Mouse (Mus musculus): ENCODE data around the gene Tmem198. TPM values are rescaled to one million over a fixed set of nuclear protein-coding genes. Genes with fewer than 3 reads are reported as not detected.

Tmem198 gene
- polyA plus RNA-seq, 1 experiment from 2014 or later = 0.98 TPM

Other genes starting within 250 kb of the Tmem198 start
- gene A630095N17Rik, start 247.4 kb upstream of the Tmem198 start, polyA plus RNA-seq (2014; fragmentation: Nextera tagmentation; extraction: Ambion mirVana) = not detected in 2 replicates
- gene Dnajb2, start 243.1 kb upstream of the Tmem198 start, polyA plus RNA-seq (2014; fragmentation: Nextera tagmentation; extraction: Ambion mirVana) = 13.8 and 17.2 TPM in 2 replicates
- 1.4 and 1.5 TPM in 2 replicates for gene Ptprn, start 215.0 kb upstream of the Tmem198 start, polyA plus RNA-seq (2014; fragmentation: Nextera tagmentation; extraction: Ambion mirVana)
- gene Resp18, start 201.1 kb upstream of the Tmem198 start, polyA plus RNA-seq (2014; fragmentation: Nextera tagmentation; extraction: Ambion mirVana) = 4.9 and 5.8 TPM in 2 replicates
- gene Dnpep, start 161.5 kb upstream of the Tmem198 start, polyA plus RNA-seq (2014; fragmentation: Nextera tagmentation; extraction: Ambion mirVana) = 123 and 146 TPM in 2 replicates
- gene Des, start 119.2 kb upstream of the Tmem198 start, polyA plus RNA-seq (2014; fragmentation: Nextera tagmentation; extraction: Ambion mirVana) = 6.9 and 9.9 TPM in 2 replicates
- gene Speg, start 104.2 kb upstream of the Tmem198 start, polyA plus RNA-seq (2014; fragmentation: Nextera tagmentation; extraction: Ambion mirVana) = 16.7 and 19.9 TPM in 2 replicates
- 36.9 and 38.4 TPM in 2 replicates for gene Gmppa, start 43.6 kb upstream of the Tmem198 start, polyA plus RNA-seq (2014; fragmentation: Nextera tagmentation; extraction: Ambion mirVana)
- gene Asic4, start 29.1 kb upstream of the Tmem198 start, polyA plus RNA-seq (2014; fragmentation: Nextera tagmentation; extraction: Ambion mirVana) = 0.29 and 1.1 TPM in 2 replicates
- gene Chpf, start 225 bp upstream of the Tmem198 start, polyA plus RNA-seq (2014; fragmentation: Nextera tagmentation; extraction: Ambion mirVana) = 14.6 and 15.3 TPM in 2 replicates
- gene Obsl1, start 26.9 kb downstream of the Tmem198 start, polyA plus RNA-seq (2014; fragmentation: Nextera tagmentation; extraction: Ambion mirVana) = 52.4 and 54.2 TPM in 2 replicates
- gene Inha, start 27.5 kb downstream of the Tmem198 start, polyA plus RNA-seq (2014; fragmentation: Nextera tagmentation; extraction: Ambion mirVana) = 1.5 and 1.9 TPM in 2 replicates
- 11.4 and 14.2 TPM in 2 replicates for gene Stk11ip, start 42.0 kb downstream of the Tmem198 start, polyA plus RNA-seq (2014; fragmentation: Nextera tagmentation; extraction: Ambion mirVana)
- 7.5 and 7.6 TPM in 2 replicates for gene Slc4a3, start 66.7 kb downstream of the Tmem198 start, polyA plus RNA-seq (2014; fragmentation: Nextera tagmentation; extraction: Ambion mirVana)

Data from embryonic facial prominence, embryonic 11.5 days (tissue).